Mouse (Mus musculus): ENCODE measurements around the gene Psat1. TPM values are rescaled to one million over a fixed set of nuclear protein-coding genes. Genes with fewer than 3 reads are reported as not detected.
A peak's percentile ranks its signal among the peaks of the same experiment; 100 is the strongest.

Psat1 gene
- total and polyA plus RNA-seq, 2 experiments from 2014 or later, result 20.4 to 30.6 TPM

DNA sequence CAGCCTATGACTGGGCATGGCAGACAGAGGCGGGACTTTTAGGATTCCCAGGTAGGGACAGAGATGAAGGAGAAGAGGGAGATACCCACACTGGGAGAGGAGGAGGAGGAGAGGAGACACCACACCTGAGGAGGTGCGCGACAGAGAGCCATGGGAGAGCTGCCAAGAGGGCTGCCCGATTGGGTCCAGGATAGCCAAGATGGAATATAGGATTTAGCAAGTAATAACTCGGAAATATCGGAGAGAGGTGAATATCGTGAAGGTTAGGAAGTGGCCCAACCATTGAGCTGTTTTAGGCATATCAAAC is 4.1 kb downstream of the Psat1 start:
- H3K27ac ChIP-seq (ENCODE audit: low read depth), result no peak overlapping the region
- no peaks in the 10 kb centered on the region for H3K27me3 ChIP-seq (ENCODE audit: control insufficient read depth, insufficient read depth, low read length)
- ATAC-seq (ENCODE audit: insufficient read depth, low read depth) (no peak), DNase-seq (ENCODE audit: low spot score) (no peak)
- TF ChIP-seq CTCF (IDR thresholded peaks at IDR 0.05; ENCODE audit: low read depth) (no peak), EP300 (IDR thresholded peaks at IDR 0.05; ENCODE audit: low read depth) (no peak)
- H3K36me3 ChIP-seq (replicated peaks; ENCODE audit: control insufficient read depth, insufficient read depth, low read length), result no peaks in the 10 kb centered on the region
- H3K9me3 ChIP-seq (replicated peaks; ENCODE audit: control insufficient read depth, low read length), result no peaks in the 10 kb centered on the region
- no peak overlapping the region for H3K9ac ChIP-seq (replicated peaks; ENCODE audit: low read depth, low read length)
- no peaks in the 10 kb centered on the region for H3K4me1 ChIP-seq (ENCODE audit: control insufficient read depth, insufficient read depth)
- no peak overlapping the region for H3K4me2 ChIP-seq (ENCODE audit: low read depth, low read length)
- WGBS, result 78% methylated on average over 7 of the region's 7 CpGs
- H3K4me3 ChIP-seq (ENCODE audit: low read depth, low read length), result no peak overlapping the region

DNA sequence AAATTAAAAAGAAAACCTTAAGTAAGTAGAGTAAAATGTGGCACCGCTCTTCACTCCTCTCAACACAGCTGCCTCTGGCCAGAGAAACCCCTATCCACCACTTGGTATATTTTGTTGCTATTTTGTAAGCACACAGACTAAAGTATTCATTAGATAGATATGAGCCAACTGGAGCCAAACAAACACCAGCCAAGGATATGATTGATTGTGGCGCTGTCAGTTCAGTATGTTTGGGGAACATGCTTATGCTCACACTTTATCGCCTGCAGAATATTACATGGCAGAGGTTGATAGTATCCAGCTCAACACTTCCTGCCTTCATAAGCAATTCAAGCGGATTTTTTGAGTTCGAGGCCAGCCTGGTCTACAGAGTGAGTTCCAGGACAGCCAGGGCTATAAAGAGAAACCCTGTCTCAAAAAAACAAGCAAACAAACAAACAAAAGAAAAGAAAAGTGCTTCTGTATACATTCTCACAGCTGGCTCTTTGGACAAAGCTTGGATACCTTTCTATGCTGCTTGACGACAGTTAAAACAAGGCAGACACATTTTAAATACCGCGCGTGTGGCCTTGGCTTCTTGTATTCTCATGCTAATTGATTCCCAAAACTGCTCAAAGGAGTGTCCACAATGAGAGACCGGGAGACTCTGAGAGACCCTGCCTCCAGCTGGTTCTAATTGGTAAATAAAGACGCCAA is 4.6 kb downstream of the Psat1 start:
- TF ChIP-seq CTCF (IDR thresholded peaks at IDR 0.05; ENCODE audit: low read depth) (no peak), EP300 (IDR thresholded peaks at IDR 0.05; ENCODE audit: low read depth) (no peak)
- DNase-seq (ENCODE audit: low spot score) (no peak), ATAC-seq (ENCODE audit: insufficient read depth, low read depth) (no peak)
- Histone ChIP-seq H3K4me3 (ENCODE audit: low read depth, low read length) (no peak overlapping the region), H3K9ac (replicated peaks; ENCODE audit: low read depth, low read length) (no peak overlapping the region), H3K36me3 (replicated peaks; ENCODE audit: control insufficient read depth, insufficient read depth, low read length) (no peaks in the 10 kb centered on the region), H3K9me3 (replicated peaks; ENCODE audit: control insufficient read depth, low read length) (no peaks in the 10 kb centered on the region), H3K27me3 (ENCODE audit: control insufficient read depth, insufficient read depth, low read length) (no peaks in the 10 kb centered on the region), H3K4me2 (ENCODE audit: low read depth, low read length) (no peak overlapping the region), H3K4me1 (ENCODE audit: control insufficient read depth, insufficient read depth) (no peaks in the 10 kb centered on the region), H3K27ac (ENCODE audit: low read depth) (no peak overlapping the region)
- 67% methylated on average over 11 of the region's 11 CpGs for WGBS

DNA sequence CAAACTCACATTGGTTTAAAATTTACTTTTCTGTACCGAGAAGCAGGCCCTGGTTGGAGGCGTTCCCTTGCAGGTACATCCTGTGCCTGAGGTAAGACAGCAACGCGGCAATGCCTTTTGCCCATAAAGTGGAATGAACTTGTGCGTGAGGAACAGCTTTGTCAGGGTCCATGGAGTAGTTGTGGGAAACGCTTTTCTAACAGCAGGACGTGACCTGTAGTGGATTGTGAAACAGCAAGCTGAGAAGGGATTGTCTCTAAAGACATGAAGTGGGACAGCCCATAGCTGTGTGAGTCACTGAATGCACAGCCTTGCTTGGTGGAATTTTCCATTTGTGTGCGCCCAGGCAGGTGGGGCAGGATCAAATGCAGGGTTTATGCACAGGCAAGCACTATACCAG is 5.7 kb downstream of the Psat1 start:
- no peak overlapping the region for H3K27ac ChIP-seq (ENCODE audit: low read depth)
- TF ChIP-seq EP300 (IDR thresholded peaks at IDR 0.05; ENCODE audit: low read depth), result no peak
- no peak for TF ChIP-seq CTCF (IDR thresholded peaks at IDR 0.05; ENCODE audit: low read depth)
- no peaks in the 10 kb centered on the region for H3K27me3 ChIP-seq (ENCODE audit: control insufficient read depth, insufficient read depth, low read length)
- no peak overlapping the region for H3K9ac ChIP-seq (replicated peaks; ENCODE audit: low read depth, low read length)
- DNase-seq (ENCODE audit: low spot score), result no peak
- ATAC-seq (ENCODE audit: insufficient read depth, low read depth), result no peak
- 75% methylated on average over 8 of the region's 8 CpGs for WGBS
- H3K36me3 ChIP-seq (replicated peaks; ENCODE audit: control insufficient read depth, insufficient read depth, low read length), result no peaks in the 10 kb centered on the region
- H3K4me3 ChIP-seq (ENCODE audit: low read depth, low read length), result no peak overlapping the region
- no peak overlapping the region for H3K4me2 ChIP-seq (ENCODE audit: low read depth, low read length)
- no peaks in the 10 kb centered on the region for H3K9me3 ChIP-seq (replicated peaks; ENCODE audit: control insufficient read depth, low read length)
- H3K4me1 ChIP-seq (ENCODE audit: control insufficient read depth, insufficient read depth), result no peaks in the 10 kb centered on the region

DNA sequence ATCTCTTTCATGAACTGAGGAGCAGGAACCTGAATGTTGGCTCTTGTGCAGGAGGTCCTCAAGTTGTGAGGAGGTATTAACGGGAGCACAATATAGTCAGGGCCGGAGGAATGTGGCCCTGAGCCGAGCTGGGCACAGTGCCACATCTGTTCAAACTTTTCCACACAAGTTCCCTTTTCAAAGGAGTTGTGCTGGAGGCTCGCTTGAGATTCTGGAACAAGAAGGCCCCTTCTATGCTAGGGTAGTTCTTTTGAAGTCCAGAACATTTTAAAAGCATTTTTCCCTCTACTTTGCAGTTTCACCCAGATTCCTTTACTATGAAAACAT is 21.5 kb downstream of the Psat1 start:
- 5% methylated on average over 4 of the region's 4 CpGs for WGBS
- H3K9ac ChIP-seq (replicated peaks; ENCODE audit: low read depth, low read length), result 0 out of 2 replicates have a peak overlapping the region, but pooled peaks have one; percentile 11

DNA sequence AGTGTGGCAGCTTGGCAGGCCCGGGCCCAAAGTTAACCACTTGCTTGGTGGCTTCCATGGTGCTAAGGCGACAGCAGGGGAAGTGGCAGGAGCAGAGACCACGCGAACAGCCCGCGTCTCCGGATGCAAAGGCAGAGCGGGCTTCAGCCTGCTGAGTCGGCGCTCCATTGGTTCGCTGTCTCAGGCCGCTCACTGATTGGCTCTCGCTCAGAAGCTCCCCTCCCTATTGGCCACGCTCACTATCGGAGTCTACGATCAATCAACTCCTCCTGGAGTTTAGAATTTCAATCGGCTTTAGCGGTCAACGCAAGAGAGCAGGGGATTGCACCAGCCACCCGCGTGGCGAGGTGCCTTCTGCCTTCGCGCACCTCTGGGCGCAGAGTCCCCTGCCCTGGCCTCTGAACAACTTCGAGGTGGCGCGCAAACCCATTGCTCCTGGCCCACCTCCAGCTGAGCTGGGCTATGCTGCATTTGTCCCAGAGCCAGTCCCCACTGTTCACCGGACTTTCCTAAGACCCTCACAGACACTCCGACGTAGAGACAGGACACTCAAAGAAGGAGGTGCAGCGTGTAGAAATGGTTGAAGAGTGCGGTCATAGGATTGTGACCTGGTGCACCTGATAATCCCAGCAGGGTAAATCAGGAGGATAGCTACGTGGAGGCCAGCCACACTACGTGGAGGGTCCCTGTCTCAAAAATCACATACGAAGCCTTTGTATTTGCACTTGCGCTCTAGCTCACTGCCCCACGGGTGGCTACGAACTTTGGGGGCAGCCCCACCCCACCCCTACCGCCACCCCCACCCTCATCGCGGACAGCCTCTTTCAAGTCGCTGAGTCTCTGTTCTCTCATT is 22.0 kb downstream of the Psat1 start:
- Histone ChIP-seq H3K9ac (replicated peaks; ENCODE audit: low read depth, low read length) (peak overlapping the region; percentile 61), H3K4me3 (ENCODE audit: low read depth, low read length) (peak overlapping the region; percentile 60), H3K27ac (ENCODE audit: low read depth) (peak overlapping the region; percentile 75), H3K27me3 (ENCODE audit: control insufficient read depth, insufficient read depth, low read length) (no peaks in the 10 kb centered on the region), H3K36me3 (replicated peaks; ENCODE audit: control insufficient read depth, insufficient read depth, low read length) (no peaks in the 10 kb centered on the region), H3K4me1 (ENCODE audit: control insufficient read depth, insufficient read depth) (peaks cover 30% of the 10 kb centered on the region), H3K9me3 (replicated peaks; ENCODE audit: control insufficient read depth, low read length) (no peaks in the 10 kb centered on the region), H3K4me2 (ENCODE audit: low read depth, low read length) (peak overlapping the region; percentile 89)
- no peak for TF ChIP-seq EP300 (IDR thresholded peaks at IDR 0.05; ENCODE audit: low read depth)
- TF ChIP-seq CTCF (IDR thresholded peaks at IDR 0.05; ENCODE audit: low read depth), result no peak
- ATAC-seq (ENCODE audit: insufficient read depth, low read depth) (peak; percentile 92), DNase-seq (ENCODE audit: low spot score) (peak; percentile 81)
- under 1% methylated on average over 43 of the region's 43 CpGs for WGBS

More for the DNA sequence above, 21.5 kb downstream of the Psat1 start:
- Histone ChIP-seq H3K4me1 (ENCODE audit: control insufficient read depth, insufficient read depth) (peaks cover 30% of the 10 kb centered on the region), H3K27me3 (ENCODE audit: control insufficient read depth, insufficient read depth, low read length) (no peaks in the 10 kb centered on the region), H3K27ac (ENCODE audit: low read depth) (peak overlapping the region; percentile 70), H3K9me3 (replicated peaks; ENCODE audit: control insufficient read depth, low read length) (no peaks in the 10 kb centered on the region), H3K36me3 (replicated peaks; ENCODE audit: control insufficient read depth, insufficient read depth, low read length) (no peaks in the 10 kb centered on the region), H3K4me3 (ENCODE audit: low read depth, low read length) (peak overlapping the region; percentile 60), H3K4me2 (ENCODE audit: low read depth, low read length) (peak overlapping the region; percentile 89)
- peak; percentile 55 for ATAC-seq (ENCODE audit: insufficient read depth, low read depth)
- TF ChIP-seq CTCF (IDR thresholded peaks at IDR 0.05; ENCODE audit: low read depth) (no peak), EP300 (IDR thresholded peaks at IDR 0.05; ENCODE audit: low read depth) (no peak)
- peak; percentile 77 for DNase-seq (ENCODE audit: low spot score)
